Mouse (Mus musculus) limb, embryonic 13.5 days (tissue): ENCODE measurements at regions not wholly inside any gene's neighbourhood (a gene's known extent, or its start where the extent isn't known, plus 50 kb on each side); places are given as distances from the start of the nearest gene placed in this dataset.
A peak's percentile ranks its signal among the peaks of the same experiment; 100 is the strongest.

Experiments
- ATAC-seq: fragments of 200-750 bp; cut with Nextera tagmentation; 2 replicates; pipeline ENCODE4 v1.8.0; 2017; ENCODE audit warnings: low read depth, moderate number of reproducible peaks, moderate TSS enrichment; ENCODE audit not compliant: low FRiP score
- H3K27ac ChIP-seq: fragments of 300-500 bp; sonication (generic); 2 replicates; pipeline ENCODE4 v1.5.1; 2015; ENCODE audit warnings: inconsistent platforms, mild to moderate bottlenecking, moderate library complexity
- H3K27me3 ChIP-seq: fragments of 300-500 bp; sonication (generic); 2 replicates; pipeline ENCODE4 v1.6.1; 2015; ENCODE audit warnings: mild to moderate bottlenecking, inconsistent platforms
- H3K36me3 ChIP-seq: fragments of 300-500 bp; sonication (generic); 2 replicates; pipeline ENCODE4 v1.6.1; 2015; ENCODE audit warnings: inconsistent platforms, mild to moderate bottlenecking, moderate library complexity
- H3K4me1 ChIP-seq: fragments of 300-500 bp; sonication (generic); 2 replicates; pipeline ENCODE4 v1.6.1; 2015; ENCODE audit warnings: inconsistent platforms
- H3K4me2 ChIP-seq: fragments of 300-500 bp; sonication (generic); replicated peaks from 2 replicates; pipeline ENCODE4 v1.6.1; 2015; ENCODE audit warnings: inconsistent platforms, mild to moderate bottlenecking, moderate library complexity
- H3K4me3 ChIP-seq: fragments of 300-500 bp; sonication (generic); 2 replicates; pipeline ENCODE4 v1.5.1; 2015; ENCODE audit warnings: moderate library complexity, mild to moderate bottlenecking, inconsistent platforms
- H3K9ac ChIP-seq: fragments of 300-500 bp; sonication (generic); 2 replicates; pipeline ENCODE4 v1.6.1; 2015; ENCODE audit warnings: mild to moderate bottlenecking, inconsistent platforms
- H3K9me3 ChIP-seq: fragments of 300-500 bp; sonication (generic); 2 replicates; pipeline ENCODE4 v1.6.1; 2016; ENCODE audit warnings: inconsistent platforms
- WGBS: fragments of 180-500 bp; shearing (Covaris S2); methylation state at CpG from one replicate; pipeline ENCODE4 v1.1.7; 2015; 5-methylcytosine and 5-hydroxymethylcytosine counted together

DNA sequence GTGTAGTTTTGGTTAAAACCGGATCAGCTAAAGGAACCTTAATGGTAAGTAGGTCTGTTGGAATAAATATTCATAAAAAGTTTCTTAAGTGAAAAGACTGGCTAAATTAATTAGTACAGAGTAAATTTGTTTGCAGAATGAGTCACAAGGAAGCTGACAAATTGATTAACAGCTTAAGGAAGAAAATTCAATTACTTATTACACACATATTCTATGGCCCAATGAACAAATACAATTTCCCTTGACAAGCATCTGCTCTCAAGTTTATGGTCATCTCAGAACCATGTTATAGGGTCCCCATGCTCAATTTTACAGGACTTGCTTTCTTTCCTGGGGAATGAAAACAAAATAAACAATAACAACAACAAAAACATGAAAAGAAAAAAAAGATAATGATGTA is 231.4 kb upstream of the Frg1 start:
- Histone ChIP-seq H3K9ac (no peak overlapping the region), H3K4me1 (no peaks in the 10 kb centered on the region), H3K4me2 (no peak overlapping the region), H3K9me3 (no peaks in the 10 kb centered on the region), H3K4me3 (no peak overlapping the region), H3K36me3 (no peaks in the 10 kb centered on the region), H3K27me3 (no peaks in the 10 kb centered on the region), H3K27ac (no peak overlapping the region)
- no peak for ATAC-seq
- 93% methylated on average over 1 of the region's 1 CpGs for WGBS

DNA sequence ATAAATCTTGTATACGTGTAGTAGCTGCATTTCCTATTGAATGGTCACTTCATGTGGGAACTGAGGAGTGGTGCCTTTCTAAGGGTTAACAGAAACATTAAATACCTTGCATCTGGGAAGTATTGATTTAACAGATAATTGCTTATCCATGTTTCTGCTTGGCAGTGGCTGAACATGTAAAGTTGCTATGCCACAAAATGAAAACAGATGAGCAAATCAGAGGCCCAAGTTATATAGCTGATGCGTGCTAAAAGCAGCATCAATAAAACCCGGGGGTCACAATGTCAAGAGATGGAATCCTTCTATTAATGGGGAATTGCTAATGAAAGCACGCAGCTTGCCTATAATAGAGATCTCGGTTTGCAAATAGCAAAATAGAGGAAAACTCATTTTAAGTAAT is 227.8 kb upstream of the Frg1 start:
- Histone ChIP-seq H3K4me3 (no peak overlapping the region), H3K36me3 (no peaks in the 10 kb centered on the region), H3K9me3 (no peaks in the 10 kb centered on the region), H3K27ac (no peak overlapping the region), H3K4me1 (no peaks in the 10 kb centered on the region), H3K27me3 (no peaks in the 10 kb centered on the region), H3K9ac (no peak overlapping the region), H3K4me2 (no peak overlapping the region)
- WGBS, result 25% methylated on average over 5 of the region's 5 CpGs
- ATAC-seq, result no peak

DNA sequence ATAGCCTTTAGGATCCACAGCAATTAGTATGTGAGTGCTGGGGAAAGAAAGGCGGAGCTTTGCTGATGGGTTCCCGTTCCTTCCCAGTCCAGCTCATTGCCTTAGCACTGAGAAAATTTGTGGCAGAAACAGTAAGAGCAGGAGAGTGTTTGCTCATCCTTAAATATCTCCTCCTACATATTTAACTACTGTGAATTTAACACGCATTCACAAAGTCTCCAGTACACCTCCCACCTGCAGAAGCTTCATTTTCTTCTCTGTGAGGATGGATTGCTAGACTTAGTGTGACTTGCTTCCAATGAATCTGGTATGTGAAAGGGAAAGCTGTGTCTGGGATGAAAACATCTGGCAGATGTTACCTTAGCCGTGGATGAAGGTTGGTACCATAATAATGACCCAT is 207.0 kb upstream of the Frg1 start:
- Histone ChIP-seq H3K4me1 (no peaks in the 10 kb centered on the region), H3K4me2 (no peak overlapping the region), H3K9me3 (no peaks in the 10 kb centered on the region), H3K36me3 (no peaks in the 10 kb centered on the region), H3K4me3 (no peak overlapping the region), H3K27me3 (no peaks in the 10 kb centered on the region), H3K27ac (no peak overlapping the region), H3K9ac (no peak overlapping the region)
- WGBS, result 71% methylated on average over 4 of the region's 4 CpGs
- no peak for ATAC-seq

DNA sequence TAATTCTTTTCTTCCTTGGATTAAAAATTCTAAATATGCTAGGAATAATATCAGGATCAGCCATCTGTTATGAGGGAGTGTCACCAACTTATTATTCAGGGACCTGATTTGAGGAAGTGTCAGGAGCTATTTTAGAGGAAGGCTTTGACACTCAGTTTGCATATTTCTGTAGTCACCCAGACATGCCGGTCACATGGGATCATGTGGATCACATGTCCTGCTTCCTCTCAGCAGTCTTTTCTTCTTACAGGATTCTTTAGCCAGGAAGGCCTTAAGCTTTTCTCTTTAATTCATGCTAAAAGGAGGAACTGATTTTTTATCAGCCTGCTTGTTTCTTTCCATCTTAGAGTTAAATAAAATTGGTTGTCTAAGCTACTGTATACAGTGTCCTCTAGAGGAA is 183.4 kb upstream of the Frg1 start:
- Histone ChIP-seq H3K27me3 (peaks cover 12% of the 10 kb centered on the region), H3K9me3 (no peaks in the 10 kb centered on the region), H3K4me1 (no peaks in the 10 kb centered on the region), H3K4me2 (no peak overlapping the region), H3K9ac (no peak overlapping the region), H3K36me3 (no peaks in the 10 kb centered on the region), H3K4me3 (no peak overlapping the region), H3K27ac (no peak overlapping the region)
- 81% methylated on average over 1 of the region's 1 CpGs for WGBS
- ATAC-seq, result no peak

DNA sequence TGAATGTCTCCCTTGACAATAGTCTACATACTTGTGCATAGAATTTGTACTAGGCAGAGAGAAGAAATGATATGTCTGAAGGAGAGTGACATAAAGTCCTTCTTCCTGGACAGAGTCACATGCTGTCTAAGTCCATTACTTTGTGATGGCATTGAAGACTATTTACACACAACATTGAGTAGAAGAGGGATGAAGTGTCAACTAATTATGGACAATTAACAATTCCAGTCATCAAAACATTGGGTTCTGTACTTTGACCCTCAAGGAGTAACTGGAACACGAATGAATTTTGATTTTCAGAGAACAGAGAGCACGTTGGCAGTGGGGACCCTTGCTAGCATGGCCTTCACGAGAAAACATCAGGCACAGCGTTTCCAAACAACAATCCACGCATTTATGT is 177.6 kb upstream of the Frg1 start:
- Histone ChIP-seq H3K4me2 (no peak overlapping the region), H3K36me3 (no peaks in the 10 kb centered on the region), H3K4me3 (no peak overlapping the region), H3K9me3 (no peaks in the 10 kb centered on the region), H3K27ac (no peak overlapping the region), H3K27me3 (peaks cover 29% of the 10 kb centered on the region), H3K9ac (no peak overlapping the region), H3K4me1 (peaks cover 11% of the 10 kb centered on the region; the same call in 1 of the 2 replicates)
- 82% methylated on average over 5 of the region's 5 CpGs for WGBS
- ATAC-seq, result no peak

DNA sequence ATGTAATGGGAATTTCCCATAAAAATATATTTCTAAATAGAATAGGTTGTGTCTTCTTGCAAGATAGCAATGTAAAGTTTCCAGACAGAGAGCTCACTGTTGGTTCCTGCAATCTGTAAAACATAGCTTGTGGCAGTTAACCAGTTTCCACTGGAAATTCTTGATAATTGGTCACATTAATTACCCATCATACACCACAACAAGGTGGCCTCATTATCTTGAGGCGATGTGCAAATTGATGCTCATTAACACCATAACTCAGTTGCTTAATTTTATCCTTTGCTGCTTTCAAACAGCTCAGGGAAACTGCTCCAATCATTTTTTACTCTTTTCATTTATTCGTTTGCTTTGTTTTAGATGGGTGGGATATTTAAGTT is 176.8 kb upstream of the Frg1 start:
- ATAC-seq, result no peak
- Histone ChIP-seq H3K9me3 (no peaks in the 10 kb centered on the region), H3K4me2 (no peak overlapping the region), H3K36me3 (no peaks in the 10 kb centered on the region), H3K27me3 (peaks cover 27% of the 10 kb centered on the region), H3K27ac (no peak overlapping the region), H3K4me3 (no peak overlapping the region), H3K4me1 (peaks cover 11% of the 10 kb centered on the region; the same call in 1 of the 2 replicates), H3K9ac (no peak overlapping the region)
- 23% methylated on average over 2 of the region's 2 CpGs for WGBS

DNA sequence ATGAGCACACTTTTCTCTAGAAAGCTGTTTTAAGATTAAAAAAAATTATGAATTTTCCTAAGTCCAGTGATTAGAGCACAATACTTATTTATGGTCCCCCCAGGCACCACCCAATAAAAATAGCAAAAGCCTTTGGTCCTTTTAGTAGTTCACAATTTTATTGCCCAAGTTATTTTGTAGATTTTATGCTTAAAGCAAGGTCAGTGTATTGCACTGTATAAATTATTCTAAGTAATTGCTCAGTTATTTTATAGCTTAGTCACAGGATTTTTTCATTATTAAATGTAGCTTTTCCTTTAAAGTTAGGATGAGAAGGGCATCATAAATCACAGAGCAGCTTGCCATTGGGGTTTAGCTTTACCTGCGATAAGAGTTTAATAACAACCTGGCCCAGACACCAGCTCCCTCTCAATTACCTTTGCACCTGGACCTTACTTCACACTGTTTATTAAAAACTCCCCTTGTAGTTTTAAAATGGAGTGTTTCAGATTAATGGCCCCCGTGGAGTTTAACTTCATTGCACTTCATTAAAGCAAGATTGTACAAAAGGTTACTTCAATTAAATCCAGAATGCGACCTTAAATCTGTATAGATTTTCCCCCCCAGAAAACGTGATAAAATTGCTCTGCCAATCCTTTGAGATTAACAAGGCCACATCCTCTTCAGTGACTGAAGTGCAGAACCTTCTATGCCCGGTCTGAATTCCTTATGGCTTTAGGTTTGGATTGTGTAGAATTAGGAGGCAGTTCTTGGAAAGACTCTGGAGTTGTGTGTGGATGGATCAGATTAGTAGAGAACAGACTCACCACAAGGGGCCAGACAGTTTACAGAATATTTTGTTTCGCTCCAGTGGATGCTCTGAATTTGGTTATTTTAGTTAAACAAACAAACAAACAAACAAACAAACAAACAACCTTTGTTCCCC is 176.1 kb upstream of the Frg1 start:
- 18% methylated on average over 6 of the region's 6 CpGs for WGBS
- peak; percentile 67; the same call in 1 of the 2 replicates for ATAC-seq
- Histone ChIP-seq H3K27me3 (peaks cover 24% of the 10 kb centered on the region), H3K36me3 (no peaks in the 10 kb centered on the region), H3K4me3 (no peak overlapping the region), H3K4me2 (no peak overlapping the region), H3K9me3 (no peaks in the 10 kb centered on the region), H3K9ac (no peak overlapping the region), H3K27ac (no peak overlapping the region), H3K4me1 (peaks cover 11% of the 10 kb centered on the region; the same call in 1 of the 2 replicates)

DNA sequence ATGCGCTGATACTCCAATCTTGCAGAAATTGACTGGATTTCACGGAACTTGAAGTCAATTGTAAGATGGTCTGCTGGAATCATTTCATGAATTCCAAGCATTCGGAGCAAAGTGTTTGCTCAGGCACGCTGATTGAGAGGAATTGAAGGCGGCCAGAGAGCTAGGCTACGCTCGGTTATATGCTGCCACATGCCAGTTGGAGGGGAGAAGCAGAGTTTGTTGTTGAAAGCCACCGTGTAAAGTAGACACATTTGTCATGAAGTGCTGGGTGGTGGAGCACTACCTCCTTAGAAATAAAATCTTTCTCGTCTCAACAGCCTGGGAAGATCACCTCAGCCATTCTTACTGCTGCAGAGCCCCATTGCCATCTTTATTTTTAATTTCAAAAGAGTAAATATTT is 175.3 kb upstream of the Frg1 start:
- Histone ChIP-seq H3K27ac (no peak overlapping the region), H3K4me3 (no peak overlapping the region), H3K9ac (no peak overlapping the region), H3K27me3 (peaks cover 24% of the 10 kb centered on the region), H3K36me3 (no peaks in the 10 kb centered on the region), H3K4me1 (peaks cover 11% of the 10 kb centered on the region; the same call in 1 of the 2 replicates), H3K4me2 (no peak overlapping the region), H3K9me3 (no peaks in the 10 kb centered on the region)
- ATAC-seq, result no peak
- WGBS, result 22% methylated on average over 9 of the region's 9 CpGs

DNA sequence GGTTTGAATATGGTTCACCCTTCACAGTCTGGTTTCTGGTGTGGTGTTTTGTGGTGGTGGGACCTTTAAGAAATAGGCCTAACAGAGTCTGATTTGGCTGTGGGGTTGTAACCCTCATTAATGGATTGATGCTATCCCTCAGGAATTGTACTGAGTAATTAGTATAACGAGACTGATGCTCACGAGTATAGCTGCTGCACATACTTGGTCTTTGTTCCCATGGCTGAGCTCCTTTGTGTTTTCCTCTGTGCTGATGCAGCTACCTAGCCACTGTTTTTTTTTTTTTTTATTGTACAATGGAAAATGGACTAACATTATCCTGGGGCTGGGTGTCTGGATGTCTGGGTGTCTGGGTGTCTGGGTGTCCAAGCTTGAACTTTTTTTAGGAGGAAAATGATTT is 171.3 kb upstream of the Frg1 start:
- Histone ChIP-seq H3K9me3 (no peaks in the 10 kb centered on the region), H3K27me3 (peaks cover 27% of the 10 kb centered on the region), H3K36me3 (no peaks in the 10 kb centered on the region), H3K4me2 (no peak overlapping the region), H3K4me3 (no peak overlapping the region), H3K4me1 (peaks cover 8% of the 10 kb centered on the region; the same call in 1 of the 2 replicates), H3K9ac (no peak overlapping the region), H3K27ac (no peak overlapping the region)
- 46% methylated on average over 2 of the region's 2 CpGs for WGBS
- ATAC-seq, result no peak

DNA sequence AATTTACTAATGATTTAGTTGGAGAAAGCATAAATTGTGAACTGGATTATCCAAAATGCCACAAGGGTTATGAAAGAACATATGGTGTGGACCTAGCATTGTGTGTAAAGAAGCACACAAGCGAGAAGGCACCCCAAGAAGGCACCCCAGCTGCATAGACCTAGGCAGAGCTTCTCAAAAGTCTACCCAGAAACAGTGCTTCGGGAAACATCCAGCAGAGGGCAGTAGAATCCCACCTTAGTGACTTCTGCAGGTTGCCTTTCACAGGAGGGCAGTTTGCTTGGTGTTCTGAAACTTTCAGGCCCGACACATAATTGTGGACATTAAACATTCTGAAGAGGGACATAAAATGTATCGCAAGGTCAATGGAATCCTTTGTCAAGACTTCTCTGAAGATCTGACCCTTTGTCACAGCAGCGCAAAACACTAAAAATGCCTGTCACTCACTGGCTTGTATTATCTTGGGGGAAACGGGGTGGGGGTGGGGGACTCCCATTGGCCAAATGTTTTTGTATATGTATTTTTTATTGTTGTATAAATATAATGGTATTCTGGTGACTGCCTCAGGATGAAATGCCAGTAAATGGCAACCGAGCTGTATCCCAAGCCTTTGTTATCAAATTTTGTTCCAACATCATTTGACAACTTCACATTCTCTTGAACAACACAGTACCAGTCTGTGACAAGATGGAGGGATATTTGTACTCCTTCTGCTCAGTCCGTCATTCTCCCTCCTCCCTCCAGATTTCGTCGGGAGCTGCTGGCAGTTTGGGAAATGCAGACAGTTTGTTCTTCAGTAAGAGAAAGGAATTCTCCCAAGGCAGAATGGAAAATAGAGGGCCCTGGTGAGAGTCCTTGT is 156.4 kb upstream of the Frg1 start:
- WGBS, result 44% methylated on average over 10 of the region's 10 CpGs
- Histone ChIP-seq H3K27me3 (peaks cover 34% of the 10 kb centered on the region), H3K4me3 (no peak overlapping the region), H3K9ac (no peak overlapping the region), H3K36me3 (no peaks in the 10 kb centered on the region), H3K27ac (no peak overlapping the region), H3K4me2 (no peak overlapping the region), H3K4me1 (no peaks in the 10 kb centered on the region), H3K9me3 (no peaks in the 10 kb centered on the region)
- peak; percentile 61; the same call in 1 of the 2 replicates for ATAC-seq

DNA sequence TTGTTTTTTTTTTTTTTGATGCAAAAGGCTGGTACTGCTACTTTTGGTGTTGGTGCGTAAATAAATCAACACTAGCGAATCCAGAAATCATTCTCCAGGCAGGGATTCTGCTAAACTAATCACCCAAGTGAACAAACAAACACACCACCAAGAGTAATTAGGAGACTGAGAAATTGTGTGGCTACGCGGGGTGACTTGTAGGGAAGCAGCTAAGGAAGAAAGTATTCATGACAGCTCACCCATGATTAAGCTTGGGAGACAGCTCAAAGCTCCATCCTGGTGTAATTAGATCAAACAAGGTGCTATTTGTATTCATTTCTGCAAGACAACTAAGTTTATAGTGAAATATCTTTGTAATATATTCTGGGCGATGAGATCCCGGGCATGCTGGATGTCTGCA is 153.7 kb upstream of the Frg1 start:
- Histone ChIP-seq H3K4me2 (no peak overlapping the region), H3K27ac (no peak overlapping the region), H3K27me3 (peaks cover 26% of the 10 kb centered on the region), H3K36me3 (no peaks in the 10 kb centered on the region), H3K9ac (no peak overlapping the region), H3K4me1 (no peaks in the 10 kb centered on the region), H3K9me3 (no peaks in the 10 kb centered on the region), H3K4me3 (no peak overlapping the region)
- 91% methylated on average over 6 of the region's 6 CpGs for whole genome bisulfite sequencing
- ATAC-seq, result no peak

DNA sequence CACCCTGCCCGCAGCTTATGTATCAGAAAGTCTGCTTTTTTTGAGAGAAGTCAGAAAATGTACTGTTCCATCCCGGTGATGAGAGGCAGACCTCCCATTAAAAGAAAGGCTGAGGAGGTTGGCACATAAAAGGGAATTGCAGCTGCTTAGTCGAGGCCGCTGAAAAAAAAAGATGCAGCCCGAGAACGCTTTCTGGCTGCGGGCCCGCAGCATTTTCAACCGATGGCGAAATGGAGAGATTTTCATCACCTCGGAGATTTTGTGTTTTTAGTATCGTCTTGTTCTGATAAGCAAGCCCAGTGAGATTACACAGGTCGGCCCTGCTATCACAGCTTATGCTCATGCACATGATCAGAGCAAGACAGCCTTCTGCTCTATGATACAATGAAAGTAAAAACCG is 145.1 kb upstream of the Frg1 start:
- Histone ChIP-seq H3K27ac (no peak overlapping the region), H3K4me3 (no peak overlapping the region), H3K36me3 (no peaks in the 10 kb centered on the region), H3K4me1 (peaks cover 6% of the 10 kb centered on the region; the same call in 1 of the 2 replicates), H3K4me2 (peak overlapping the region; percentile 1; the same call in 1 of the 2 replicates), H3K9ac (no peak overlapping the region), H3K9me3 (no peaks in the 10 kb centered on the region), H3K27me3 (peaks cover 5% of the 10 kb centered on the region)
- WGBS, result 52% methylated on average over 14 of the region's 14 CpGs
- no peak for ATAC-seq
